Mouse (Mus musculus): ENCODE data around the gene Nxf2.

DNA sequence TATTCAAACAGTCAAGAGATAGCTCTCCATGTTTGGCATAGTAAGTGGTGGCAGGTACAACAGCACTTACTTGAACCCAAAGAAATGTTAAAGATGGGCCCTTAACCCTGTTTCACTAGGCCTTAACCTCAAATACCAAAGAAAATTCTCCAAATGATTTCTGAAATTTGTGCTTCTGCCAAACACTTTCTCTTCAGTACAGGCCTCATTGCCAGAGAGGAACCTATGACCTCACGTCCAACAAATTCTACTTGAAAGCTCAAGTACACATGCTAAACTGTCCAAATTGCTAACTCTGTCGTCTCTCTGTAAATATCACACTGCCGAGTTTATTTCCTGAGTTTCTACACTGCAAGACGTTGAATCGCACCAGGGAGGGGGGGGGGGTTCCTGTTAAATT, 43.5 kb upstream of the Nxf2 start:
- no peak for TF ChIP-seq CTCF (IDR thresholded peaks at IDR 0.05; ENCODE audit: borderline replicate concordance, insufficient read depth, low read length)
- TF ChIP-seq POLR2A (IDR thresholded peaks at IDR 0.05; ENCODE audit: low read depth, low read length), result peak; percentile 21; the same call in 1 of the 2 replicates

All from embryonic fibroblast, embryonic 13.5 days (primary cell).